Mouse (Mus musculus) heart, adult 18-20 months (tissue): ENCODE measurements around the gene Lyrm4. TPM values are rescaled to one million over a fixed set of nuclear protein-coding genes. Genes with fewer than 3 reads are reported as not detected.

Experiments
- DNase-seq, 2 experiments: peaks; one replicate each; pipeline ENCODE4 v3.0.0; 2021 to 2022; ENCODE audit warnings: mixed read lengths in 1 of 2
- long read RNA-seq, 2 experiments: library from polyadenylated mRNA; stranded (forward); transcript quantifications; one replicate each; pipeline ENCODE4 v2.0.0; 2021
- total RNA-seq, 2 experiments: library from RNA; stranded (reverse); gene quantifications; 2 replicates each; pipeline ENCODE4 v1.2.3; 2021

The Lyrm4 gene
- 10 to 100 TPM; 10.9 to 12.0 TPM for total RNA-seq
- long read RNA-seq, experiment 1, transcript Lyrm4-201 (3 exons, 2,086 nt), result major isoform, 5 of 66 reads
- long read RNA-seq, experiment 1, partial matches to known transcripts, result 1 of 66 reads
- long read RNA-seq, experiment 1, other reads (novel, unspliced or antisense), result 60 of 66 reads
- long read RNA-seq, experiment 2, transcript Lyrm4-201 (3 exons, 2,086 nt), result major isoform, 9 of 58 reads
- long read RNA-seq, experiment 2, partial matches to known transcripts, result 0 of 58 reads
- long read RNA-seq, experiment 2, other reads (novel, unspliced or antisense), result 49 of 58 reads

- peak; percentile 98 for DNase-seq
Measured at GRCm38 (mm10) chr13:36117143-36118014, at the start of gene Lyrm4, which contains the start of gene Fars2. Gene Lyrm4 (minus strand): TSS chr13:36117526. Gene Fars2 (plus strand): TSS chr13:36117412.

DNA sequence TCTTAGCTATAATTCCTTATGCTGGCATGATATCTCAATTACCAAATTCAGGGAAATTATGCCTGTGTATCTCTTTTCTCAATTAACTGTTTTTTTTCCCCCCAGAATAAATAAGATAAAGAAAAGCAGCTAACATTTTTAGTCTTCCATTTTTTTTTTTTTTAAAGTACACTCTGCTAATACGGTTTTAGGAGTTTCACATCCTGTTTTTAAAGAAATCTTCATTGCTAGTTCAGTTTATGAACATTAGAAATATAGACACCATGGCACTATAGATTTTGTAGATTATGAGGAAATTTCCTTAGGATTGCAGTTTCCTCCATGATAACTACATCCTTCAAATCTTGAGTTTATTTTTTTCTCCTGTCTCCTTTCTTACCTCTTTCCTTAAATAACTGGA is 46.6 kb upstream of the Lyrm4 start:
- DNase-seq, result no peak

DNA sequence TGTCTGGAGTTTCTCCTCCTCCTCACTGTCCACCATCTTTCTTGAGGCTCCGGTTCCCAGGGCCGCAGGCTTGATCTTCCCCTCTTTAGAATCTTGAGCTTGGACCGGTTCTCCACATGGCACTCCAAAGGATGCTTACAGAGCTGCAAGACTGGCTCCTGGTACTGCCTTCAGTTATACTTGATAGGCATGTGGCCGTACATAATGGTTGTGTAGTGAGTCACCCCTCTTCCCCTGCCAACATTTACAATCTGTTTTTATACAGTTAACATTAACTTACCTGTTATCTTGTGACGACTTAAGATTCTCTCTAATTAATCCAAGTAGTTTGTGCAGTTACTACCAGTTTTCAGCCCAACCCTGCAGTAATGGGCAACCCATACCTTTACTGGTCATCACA is 46.1 kb upstream of the Lyrm4 start:
- DNase-seq, result no peak

DNA sequence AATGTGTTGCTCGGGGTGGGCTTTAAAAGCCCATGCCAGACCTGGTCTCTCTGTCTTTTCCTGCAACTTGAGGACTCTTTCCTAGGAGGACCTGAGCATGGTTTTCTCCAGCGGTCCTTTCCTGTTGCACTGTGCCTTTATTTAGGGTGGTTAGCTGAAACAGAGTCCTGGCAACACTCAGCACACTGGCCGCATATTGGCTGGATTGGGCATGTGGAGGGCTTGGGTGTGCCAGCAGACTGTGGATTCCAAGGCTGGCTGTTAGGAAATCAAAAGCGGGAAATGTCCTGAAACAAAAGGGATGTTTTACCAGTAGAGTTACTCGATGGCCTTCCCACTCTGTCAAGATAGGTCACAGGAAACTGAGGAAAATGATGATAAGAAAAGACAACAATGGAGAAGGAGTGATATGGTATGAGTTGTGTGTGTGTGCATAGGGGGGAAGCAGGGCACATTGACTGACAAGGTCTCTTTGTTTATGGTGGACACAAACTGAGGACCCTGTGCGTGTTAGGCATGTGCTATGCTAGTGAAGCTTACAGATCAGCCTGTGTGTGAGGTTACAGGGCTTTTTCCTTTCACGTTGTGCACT is 39.1 kb upstream of the Lyrm4 start:
- peak in 1 of 2 experiments; percentile 14 for DNase-seq

- no peak for DNase-seq
Measured at GRCm38 (mm10) chr13:36152728-36153498, 35.6 kb upstream of the Lyrm4 start.

DNA sequence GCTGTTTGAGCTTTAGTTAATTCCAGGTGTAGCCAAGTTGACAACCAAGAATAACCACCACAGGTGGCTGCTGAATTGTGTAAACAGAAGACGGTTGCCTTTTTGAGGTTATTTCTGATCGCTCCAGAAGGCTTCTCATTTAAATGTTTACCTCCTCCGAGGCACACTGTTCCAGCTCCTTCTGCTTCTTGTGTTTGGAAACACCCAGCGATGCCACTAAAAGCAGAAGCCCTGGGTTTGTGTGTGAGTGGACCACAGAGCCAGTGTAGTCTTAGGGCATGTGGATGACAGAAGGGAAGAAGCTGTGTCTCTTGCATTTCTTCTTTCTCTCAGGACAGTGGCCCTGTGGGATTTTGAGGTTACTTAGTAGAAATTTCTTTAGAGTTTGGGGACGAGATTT is 32.9 kb upstream of the Lyrm4 start:
- no peak for DNase-seq

DNA sequence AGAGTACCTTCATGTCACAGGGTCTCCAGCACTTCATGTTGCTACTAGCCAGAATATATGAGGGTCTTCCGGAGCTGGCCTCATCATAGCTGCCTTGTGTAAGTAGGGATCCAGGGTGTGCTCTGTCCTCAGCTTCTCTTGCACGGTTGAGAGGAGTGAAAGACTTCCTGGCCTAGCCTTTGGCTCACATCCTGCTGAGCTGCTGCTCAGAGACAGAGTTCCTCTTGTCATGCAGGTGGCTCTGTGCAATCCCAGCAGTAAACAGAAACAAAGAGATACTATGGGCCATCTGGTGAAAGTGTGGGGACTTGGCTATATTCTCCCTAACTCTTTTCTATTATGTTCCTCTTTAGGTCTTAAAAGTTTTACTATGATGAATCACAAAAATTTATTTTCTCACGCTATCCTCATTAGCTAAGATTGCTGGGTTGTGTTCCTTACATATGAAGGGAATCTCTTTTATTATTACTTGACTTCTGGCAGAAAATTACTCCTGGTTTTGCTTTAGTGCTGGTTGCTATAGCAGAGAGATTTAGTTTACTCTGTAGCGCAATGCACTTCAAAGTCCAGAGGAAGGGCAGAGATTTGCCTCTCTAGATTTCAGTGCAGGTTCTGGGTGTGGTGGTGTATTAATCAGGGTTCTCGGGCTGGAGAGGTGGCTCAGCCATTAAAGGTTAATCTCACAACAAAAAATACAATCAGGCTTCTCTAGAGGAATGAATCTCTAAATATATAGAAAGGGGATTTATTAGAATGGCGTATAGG is 32.0 kb upstream of the Lyrm4 start:
- DNase-seq, result no peak

GRCm38 (mm10) chr13:36145601-36146000 is 28.3 kb upstream of the Lyrm4 start:
- DNase-seq, result no peak

GRCm38 (mm10) chr13:36140247-36141016 is 23.1 kb upstream of the Lyrm4 start:
- DNase-seq, result peak in 1 of 2 experiments; percentile 11

- no peak for DNase-seq
Measured at GRCm38 (mm10) chr13:36139703-36140102, 22.4 kb upstream of the Lyrm4 start.

GRCm38 (mm10) chr13:36131992-36132649 is 14.8 kb upstream of the Lyrm4 start:
- DNase-seq, result no peak

DNA sequence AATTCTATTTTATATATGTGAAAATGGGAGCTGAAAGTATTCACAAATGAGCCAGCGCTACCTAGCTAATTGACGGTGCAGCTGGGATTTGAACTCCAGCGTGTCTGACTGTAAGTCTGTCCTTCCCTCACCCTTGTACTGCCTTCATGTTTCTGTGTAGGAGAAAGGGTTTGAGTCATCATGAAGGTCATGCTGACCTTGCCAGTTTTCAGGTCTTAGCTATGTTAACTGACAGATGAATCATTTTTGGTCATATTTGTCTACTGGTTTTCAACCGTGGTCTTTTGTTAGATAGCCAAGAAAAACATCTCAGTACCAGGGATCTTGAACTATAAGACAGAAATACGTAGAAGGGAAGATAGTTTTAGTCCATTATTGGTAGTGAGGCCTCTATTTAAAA is 14.1 kb upstream of the Lyrm4 start:
- DNase-seq, result no peak

DNA sequence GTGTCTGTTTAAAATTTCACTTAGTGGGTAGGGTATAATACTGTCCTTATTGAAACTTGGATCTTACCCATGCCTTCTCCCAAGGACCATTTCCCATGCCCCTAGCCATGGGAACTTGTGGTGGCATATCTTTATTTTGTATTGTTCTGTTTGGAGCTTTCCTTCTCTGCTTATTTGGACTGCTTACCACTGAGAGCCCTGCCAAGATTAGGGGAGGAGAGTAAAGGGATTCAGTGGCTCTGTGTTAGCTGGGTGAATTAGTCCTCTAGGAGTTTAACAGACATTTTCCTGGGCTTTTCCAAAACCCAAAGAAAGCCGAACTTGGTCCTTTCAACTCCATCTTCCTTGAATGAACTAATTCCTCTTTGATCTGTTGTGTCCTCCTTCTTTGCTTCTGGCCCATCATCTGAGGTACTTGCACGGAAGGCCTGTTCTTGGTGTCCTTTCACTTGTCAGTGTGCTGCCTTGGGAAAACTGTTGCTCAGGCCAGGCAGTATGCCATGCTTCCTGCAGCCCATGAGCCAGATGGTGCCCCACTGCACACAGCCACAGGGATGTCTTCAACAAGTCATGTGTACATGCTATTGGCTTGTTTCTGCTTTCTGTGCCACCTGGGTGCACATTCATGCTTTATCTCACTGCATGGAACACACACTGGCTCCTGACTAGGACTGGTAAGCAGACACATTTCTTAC is 12.2 kb upstream of the Lyrm4 start:
- DNase-seq, result no peak

DNA sequence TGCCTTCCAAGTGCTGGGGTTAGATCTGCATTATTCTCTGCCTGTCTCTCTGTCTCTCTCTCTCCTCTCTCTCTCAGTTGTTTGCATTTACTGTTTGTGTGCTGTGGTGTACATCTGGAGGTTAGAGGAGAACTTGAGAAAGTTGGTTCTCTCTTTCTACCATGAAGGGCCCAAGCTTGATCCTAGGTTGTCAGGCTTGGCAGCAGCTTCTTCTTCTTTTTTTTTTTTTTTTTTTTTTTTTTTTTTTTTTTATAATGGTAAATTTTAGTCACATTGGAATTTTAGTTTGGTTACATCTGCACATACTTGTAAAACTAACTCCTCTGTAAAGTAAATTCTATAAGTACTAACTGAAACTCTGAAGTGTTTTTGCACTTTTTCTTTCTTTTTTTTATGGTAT is 3.3 kb upstream of the Lyrm4 start:
- no peak for DNase-seq

DNA sequence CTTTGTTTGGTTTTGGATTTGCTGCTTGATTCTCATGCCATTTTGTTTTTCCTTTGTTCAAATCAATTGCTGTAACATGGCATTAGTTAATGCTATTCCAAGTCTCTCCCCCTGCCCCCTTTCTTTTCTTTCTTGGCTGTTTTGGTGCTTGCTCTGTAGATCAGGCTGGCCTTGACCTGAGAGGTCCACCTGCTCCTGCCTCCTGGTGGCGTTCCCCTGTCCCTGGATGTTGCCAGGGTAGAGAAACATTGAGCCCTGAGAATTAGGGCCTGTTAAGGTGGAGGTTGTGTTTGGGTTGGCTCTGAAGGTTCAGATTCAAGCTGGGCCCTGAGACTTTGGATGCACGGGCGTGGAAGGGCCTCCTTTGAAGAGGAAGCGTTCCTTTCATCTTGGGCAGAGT is 2.4 kb upstream of the Lyrm4 start:
- no peak for DNase-seq

DNA sequence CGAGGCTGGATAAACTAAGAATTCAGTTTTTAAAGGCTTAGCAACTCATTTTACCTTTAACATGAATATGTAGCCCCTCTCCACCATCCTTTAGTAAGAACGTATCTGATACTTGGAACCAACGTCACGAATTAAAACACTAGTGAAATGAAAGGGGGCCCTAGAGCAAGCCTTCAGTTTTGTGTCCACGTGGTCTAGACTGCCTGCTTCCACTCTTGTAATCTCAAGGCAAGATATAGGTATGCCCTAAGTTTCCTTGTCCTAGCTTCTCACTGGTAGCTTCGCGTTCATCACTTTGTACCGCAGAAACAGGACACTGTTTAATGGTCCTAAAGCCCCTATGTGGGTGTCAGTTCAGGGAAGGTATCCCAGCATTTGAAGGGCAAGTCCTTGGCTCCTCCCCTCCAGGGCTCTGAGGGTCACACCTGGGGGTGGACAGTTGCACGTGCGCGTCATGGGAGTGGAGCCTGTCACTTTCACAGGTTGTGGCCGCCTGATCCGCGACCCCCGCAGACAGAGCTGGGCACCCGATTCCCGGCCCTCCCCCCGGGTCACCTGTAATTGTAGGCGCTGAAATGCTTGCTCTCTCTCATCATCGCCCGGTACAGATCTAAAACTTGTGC is 695 bp downstream of the Lyrm4 start:
- peak; percentile 35 to 63 for DNase-seq

DNA sequence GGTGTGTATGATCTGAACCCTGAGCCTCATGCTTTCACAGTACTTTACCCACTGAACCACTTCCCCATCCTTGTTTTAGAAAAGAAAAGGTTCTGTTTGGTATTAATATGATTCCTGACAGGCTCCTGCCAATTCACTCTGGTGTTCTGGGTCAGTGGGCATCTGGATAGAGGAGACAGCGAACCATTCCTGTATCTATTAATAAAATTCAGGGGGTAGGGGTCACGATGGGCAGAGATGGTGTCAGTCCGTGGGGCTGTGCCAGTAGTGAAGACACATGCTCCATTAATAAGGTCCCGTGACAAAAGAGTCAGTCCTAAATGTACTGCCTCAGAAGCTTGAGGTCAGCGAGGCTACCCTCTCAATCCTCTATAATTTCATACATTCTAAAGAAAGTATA is 4.1 kb downstream of the Lyrm4 start:
- no peak for DNase-seq

GRCm38 (mm10) chr13:36111331-36111730 is 6.0 kb downstream of the Lyrm4 start:
- no peak for DNase-seq

DNA sequence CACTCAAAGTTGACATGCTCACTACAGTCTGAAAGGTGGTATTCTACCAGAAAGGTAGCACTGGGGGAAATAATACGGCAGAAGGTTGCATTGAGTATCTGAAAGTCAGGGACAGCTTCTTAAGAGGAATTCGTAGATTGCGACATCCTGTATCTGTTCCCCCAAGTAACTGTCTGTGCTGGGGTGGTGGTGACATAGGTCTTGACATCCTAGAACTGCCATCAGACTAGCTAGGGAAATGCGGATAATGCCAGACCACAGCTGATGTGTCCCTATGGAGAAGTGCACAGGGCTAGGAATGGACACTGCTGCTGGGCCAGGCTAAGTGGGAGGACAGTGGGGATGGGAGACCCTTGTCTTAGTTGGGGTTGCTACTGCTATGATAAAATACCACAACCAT is 8.8 kb downstream of the Lyrm4 start:
- no peak for DNase-seq
